Mouse (Mus musculus) granulocyte monocyte progenitor cell, adult 5-6 weeks (primary cell): ENCODE results near the gene Nkd2. TPM values are rescaled to one million over a fixed set of nuclear protein-coding genes. Genes with fewer than 3 reads are reported as not detected.

Source experiments
- ATAC-seq: replicated peaks from 2 replicates; pipeline ENCODE4 v1.8.0; 2016; ENCODE audit warnings: mild to moderate bottlenecking, moderate TSS enrichment, inconsistent platforms; ENCODE audit not compliant: poor library complexity, severe bottlenecking
- total RNA-seq, 2 experiments: library from RNA; stranded (forward) in 1 of 2; stranded (reverse) in 1 of 2; fragments of 200-712, 200-1000 nt in 1 of 2; fragments of >200 nt in 1 of 2; fragmentation: Nextera tagmentation in 1 of 2; gene quantifications; 2 replicates each; pipeline ENCODE4 v1.2.3; 2014 to 2017

The Nkd2 gene
- total RNA-seq, 2 experiments from 2014 or later, result not detected

GRCm38 (mm10) chr13:73821251-73821650, 26.2 kb downstream of the Nkd2 start:
- ATAC-seq, result no peak

GRCm38 (mm10) chr13:73818921-73819320, 28.5 kb downstream of the Nkd2 start:
- ATAC-seq, result no peak

DNA sequence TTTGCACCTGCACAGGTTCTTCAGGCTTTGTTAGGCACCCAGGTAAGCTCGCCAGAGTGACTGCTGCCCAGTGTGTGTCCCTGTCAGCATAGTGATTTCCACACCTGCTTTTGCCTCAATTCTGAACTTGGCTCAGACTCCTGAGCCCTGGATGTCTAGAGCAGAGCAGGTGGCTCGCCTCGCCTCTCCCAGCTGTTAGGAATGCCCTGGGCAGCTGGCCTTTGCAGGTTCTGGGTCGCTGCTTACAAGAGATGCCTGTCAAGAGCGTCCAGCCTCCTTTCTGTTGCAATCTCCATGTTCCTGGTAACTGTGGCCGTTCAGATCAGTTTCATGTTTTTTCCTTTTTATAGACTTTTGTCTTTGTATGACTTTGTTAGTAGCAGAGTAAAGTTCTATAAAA, 31.1 kb downstream of the Nkd2 start:
- ATAC-seq, result no peak

DNA sequence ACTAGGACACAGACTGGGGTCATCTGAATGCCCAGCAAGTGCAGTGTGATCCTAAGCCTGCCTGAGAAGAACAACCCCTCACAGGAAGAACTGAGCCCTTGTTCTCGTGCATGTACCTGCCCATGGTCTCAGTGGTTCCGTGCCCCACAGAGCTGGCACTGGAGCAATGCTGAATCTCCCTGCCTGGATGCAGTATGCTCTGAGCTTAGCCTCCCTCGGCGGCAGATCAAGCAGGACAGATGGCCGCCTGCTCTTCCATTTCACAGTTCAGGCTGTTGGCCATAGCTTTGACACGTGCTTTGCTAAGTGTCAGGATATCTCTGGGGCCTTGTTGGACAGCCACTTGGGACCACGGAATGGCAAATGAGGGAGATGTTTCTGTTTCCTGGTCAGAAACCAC, 33.2 kb downstream of the Nkd2 start:
- ATAC-seq, result no peak

DNA sequence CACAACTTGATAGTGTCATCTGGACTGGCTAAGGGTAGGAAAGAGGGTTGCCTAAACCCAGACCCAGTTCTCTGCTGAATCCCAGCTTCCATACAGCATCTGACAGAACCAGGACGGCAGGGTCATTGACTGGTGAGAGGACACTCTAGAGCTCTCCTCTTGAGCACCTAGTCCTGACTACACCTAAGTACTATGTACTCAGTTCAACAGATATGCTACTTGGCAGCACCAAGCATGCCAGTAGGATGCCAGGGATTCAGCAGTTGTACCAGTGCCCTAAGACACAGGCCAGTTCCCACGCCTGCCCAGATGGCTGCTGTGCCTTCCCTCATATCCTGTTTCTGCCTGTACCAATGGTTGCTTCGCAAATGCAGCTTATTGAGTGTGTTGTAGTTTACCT, 34.5 kb downstream of the Nkd2 start:
- no peak for ATAC-seq

DNA sequence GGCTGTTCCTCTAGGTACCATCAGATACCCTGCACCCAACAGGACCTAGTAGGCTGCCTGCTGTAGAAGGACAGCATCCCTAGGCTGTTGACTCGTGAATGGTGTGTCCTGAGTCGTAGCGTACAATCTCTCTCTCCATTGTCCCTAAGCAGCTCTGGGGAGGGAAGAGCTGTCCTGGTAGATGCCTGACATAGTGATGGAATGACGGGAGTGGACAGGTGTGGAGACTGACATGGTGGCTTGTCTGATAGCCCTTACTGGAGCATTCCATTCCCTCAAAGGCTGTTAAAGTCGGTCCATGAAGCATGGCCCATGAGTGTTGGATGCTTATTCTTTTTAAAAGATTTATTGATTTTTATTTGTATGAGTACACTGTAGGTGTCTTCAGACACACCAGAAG, 42.5 kb downstream of the Nkd2 start:
- ATAC-seq, result no peak

- peak; percentile 97 for ATAC-seq
Observed at GRCm38 (mm10) chr13:73803450-73804178, 43.8 kb downstream of the Nkd2 start.

DNA sequence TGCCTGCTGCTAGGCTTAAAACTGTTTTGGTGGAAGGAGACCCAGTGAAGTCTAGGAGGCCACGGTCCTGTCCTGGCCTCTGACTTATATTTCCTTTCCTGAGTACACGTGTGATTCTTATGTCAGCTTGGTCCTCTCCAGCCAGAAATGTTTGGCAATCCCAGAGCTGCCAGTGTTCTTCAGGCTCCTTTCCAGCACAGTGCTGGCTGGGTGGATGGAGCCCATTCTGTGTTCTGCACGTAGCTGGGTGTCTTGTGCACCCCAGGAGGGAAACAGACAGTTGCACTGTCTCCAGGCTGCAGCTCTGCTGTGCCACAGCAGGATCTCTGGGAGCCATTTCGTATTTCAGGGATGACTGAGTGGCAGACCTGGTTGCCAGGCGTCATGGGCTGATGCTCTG, 48.3 kb downstream of the Nkd2 start:
- ATAC-seq, result no peak

- ATAC-seq, result no peak
Observed at GRCm38 (mm10) chr13:73793171-73793570, 54.3 kb downstream of the Nkd2 start.

GRCm38 (mm10) chr13:73792176-73792575, 55.3 kb downstream of the Nkd2 start:
- ATAC-seq, result no peak

- ATAC-seq, result no peak
Observed at GRCm38 (mm10) chr13:73782486-73782885, 64.9 kb downstream of the Nkd2 start.

DNA sequence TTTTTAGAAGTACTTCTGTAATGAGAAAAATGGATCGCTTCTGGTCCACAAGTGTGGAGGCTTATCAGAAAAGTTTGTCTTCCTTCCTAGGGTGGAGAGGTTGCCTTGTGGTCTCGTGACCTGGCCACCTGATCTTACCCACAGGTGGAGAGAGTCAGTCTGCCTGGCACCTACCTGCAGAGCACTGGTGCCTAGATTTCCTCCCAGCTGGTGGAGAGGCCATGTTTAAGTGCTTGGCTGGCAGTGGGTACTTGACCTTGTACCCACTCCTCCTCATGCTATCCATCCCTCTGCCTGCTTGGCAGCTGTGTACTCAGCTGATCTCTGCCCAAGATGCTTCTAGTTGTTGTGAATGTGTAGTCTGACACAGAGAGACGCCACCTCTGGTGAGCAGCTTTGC, 69.9 kb downstream of the Nkd2 start:
- no peak for ATAC-seq

GRCm38 (mm10) chr13:73775786-73776185, 71.6 kb downstream of the Nkd2 start:
- no peak for ATAC-seq

DNA sequence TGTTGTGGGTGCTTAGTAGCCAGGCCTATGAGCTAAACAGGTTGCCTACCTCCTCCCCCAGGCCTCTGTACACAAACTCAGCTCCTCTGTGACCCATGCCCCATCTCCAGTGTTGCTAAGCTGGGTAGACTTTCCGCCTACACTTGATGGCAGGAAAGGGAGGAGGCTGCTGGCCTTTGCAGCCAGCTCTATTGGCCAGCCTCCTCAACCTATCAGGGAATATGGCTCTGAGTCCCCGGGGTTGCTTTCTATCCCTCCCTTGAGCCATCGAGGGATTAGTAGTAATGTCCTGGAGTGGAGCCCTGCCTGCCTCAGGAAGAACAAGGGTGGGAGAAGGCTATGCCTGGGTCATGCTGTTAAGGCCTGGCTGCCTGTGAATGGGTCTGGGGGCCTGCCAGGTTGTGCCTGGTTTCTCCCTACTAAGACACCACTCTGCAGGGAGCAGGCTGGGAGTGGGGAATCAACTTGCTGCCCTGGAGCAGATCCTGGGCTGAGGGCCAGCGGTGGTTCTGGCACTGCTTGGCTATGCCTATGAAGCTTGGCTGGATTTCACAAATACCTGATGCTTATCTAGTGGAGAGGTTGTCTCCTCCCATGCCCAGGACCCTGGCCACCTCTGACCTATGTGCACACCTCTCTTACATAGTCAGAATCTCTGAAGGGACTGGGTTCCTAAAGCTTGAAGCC, 73.8 kb downstream of the Nkd2 start:
- ATAC-seq, result 0 out of 2 replicates have a peak, but pooled peaks have one; percentile 23

DNA sequence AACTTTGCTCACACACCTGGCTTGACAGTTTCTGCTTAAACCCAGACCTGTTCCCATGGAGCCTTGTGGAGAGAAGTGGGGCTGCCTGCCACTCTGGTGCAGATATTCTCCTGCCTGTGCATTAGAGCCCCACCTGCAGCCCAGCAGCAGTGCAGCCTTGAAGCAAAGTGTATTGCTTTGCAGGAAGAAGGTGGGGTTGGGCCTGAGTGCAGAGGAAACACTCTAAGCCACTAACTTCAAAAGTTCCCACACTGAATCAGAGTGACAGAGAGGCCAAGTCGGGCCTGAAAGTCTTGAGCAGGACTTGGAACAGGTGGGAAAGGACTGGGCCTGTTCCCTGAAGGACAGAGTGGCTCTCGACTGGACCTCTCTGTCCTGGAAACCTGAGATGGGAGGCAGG, 74.8 kb downstream of the Nkd2 start:
- no peak for ATAC-seq

DNA sequence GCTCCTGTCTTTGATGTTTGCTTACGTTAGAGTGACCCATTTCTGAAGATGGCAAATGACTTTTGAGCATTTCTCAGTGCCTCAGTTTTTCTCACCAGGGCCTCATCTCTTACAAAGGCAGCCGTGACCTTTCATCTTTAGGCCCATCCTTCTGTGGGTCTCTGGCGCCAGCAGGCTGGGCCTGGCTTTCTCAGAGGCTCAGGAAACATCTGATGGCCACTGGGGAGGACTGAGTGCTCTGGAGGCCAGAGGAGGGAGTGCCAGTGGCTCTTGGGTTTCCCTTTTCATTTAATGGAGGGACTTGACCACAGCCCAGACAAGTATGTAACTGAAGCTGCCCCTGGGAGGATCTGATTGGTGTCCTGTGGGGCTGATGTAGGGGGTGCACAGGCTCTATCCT, 76.3 kb downstream of the Nkd2 start:
- no peak for ATAC-seq

DNA sequence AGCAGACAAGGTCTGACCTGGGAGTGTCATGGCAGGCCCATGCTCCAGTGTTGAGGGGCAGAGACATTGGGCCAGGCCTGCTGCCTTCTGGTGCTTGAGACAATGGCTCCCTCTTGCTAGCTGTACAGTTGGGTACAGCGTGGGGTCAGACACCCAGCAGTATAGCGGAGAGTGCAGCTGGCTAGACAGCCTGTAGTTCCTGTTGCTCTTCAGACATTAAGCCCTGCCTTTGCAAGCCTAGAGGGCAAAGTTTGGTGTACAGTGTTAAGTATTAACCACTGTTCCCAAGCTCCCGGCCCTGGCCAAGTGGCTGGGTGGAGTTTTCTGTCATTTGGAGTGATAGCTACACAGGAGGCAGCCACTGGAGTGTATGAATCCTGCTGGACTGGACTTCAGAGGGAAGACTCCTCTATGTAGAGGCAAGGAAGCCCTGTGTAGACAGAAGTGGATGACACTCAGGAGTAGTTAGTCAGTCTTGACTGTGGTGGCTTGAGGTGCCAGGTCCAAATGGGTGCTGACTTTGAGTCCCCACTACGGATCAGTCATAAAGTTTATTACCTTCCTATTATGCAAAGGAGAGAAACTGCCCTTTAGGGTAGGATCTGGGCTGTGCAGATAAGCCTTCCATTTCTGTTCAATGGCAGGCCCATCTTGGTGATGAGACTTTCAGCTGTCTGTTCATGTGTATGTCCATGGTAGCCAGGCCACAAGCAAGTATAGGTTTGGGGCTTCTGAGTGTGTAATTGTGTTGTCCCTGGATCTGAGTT, 77.3 kb downstream of the Nkd2 start:
- no peak for ATAC-seq
